Mouse (Mus musculus): ENCODE results near the gene Mrpl49. TPM values are rescaled to one million over a fixed set of nuclear protein-coding genes. Genes with fewer than 3 reads are reported as not detected.

Mrpl49 gene
- polyA plus RNA-seq (2014; fragmentation: Nextera tagmentation; extraction: Ambion mirVana) = 78.8 and 80.2 TPM in 2 replicates

GRCm38 (mm10) chr19:6057313-6058096 is at the start of gene Mrpl49, which contains the start of gene Fau:
TSS of gene Mrpl49 (minus strand) at chr19:6057785.
TSS of gene Fau (plus strand) at chr19:6057844.
- under 1% methylated on average over 63 of the region's 63 CpGs for WGBS
- H3K36me3 ChIP-seq (ENCODE audit: insufficient read depth) = peaks cover 48% of the 10 kb centered on the region
- ATAC-seq (ENCODE audit: insufficient read depth) (peak; percentile 79), DNase-seq (peak; percentile 100)
- H3K4me1 ChIP-seq (ENCODE audit: insufficient read depth) = peaks cover 7% of the 10 kb centered on the region; the same call in 1 of the 2 replicates
- TF ChIP-seq CTCF (IDR thresholded peaks at IDR 0.05; ENCODE audit: low read depth) = no peak
- no peaks in the 10 kb centered on the region for H3K27me3 ChIP-seq (ENCODE audit: insufficient read depth, low read length)
- peak within 1 kb of the TSS; percentile 69 for H3K27ac ChIP-seq (ENCODE audit: low read depth)
- peak within 1 kb of the TSS; percentile 74 for H3K4me2 ChIP-seq
- peak within 1 kb of the TSS; percentile 91 for H3K9ac ChIP-seq
- H3K9me3 ChIP-seq (ENCODE audit: low read depth, low read length) = no peaks in the 10 kb centered on the region
- peak within 1 kb of the TSS; percentile 86 for H3K4me3 ChIP-seq (ENCODE audit: low read depth, low read length)

- Histone ChIP-seq H3K27me3 (ENCODE audit: insufficient read depth, low read length) (no peaks in the 10 kb centered on the region), H3K27ac (ENCODE audit: low read depth) (no peak within 1 kb of the TSS), H3K9ac (no peak within 1 kb of the TSS; the same call in 1 of the 2 replicates), H3K9me3 (ENCODE audit: low read depth, low read length) (no peaks in the 10 kb centered on the region), H3K4me2 (no peak within 1 kb of the TSS), H3K4me3 (ENCODE audit: low read depth, low read length) (no peak within 1 kb of the TSS), H3K4me1 (ENCODE audit: insufficient read depth) (no peaks in the 10 kb centered on the region), H3K36me3 (ENCODE audit: insufficient read depth) (no peaks in the 10 kb centered on the region)
- DNase-seq = no peak
- no peak for ATAC-seq (ENCODE audit: insufficient read depth)
- no peak for TF ChIP-seq CTCF (IDR thresholded peaks at IDR 0.05; ENCODE audit: low read depth)
- 81% methylated on average over 7 of the region's 7 CpGs for WGBS
These were observed 48.0 kb upstream of the Mrpl49 start, which contains the start of gene Naaladl1 for GRCm38 (mm10) chr19:6105586-6105985. TSS of gene Naaladl1 (plus strand) at chr19:6105782.

GRCm38 (mm10) chr19:6104476-6104875 is 46.9 kb upstream of the Mrpl49 start:
- Histone ChIP-seq H3K4me1 (ENCODE audit: insufficient read depth) (no peaks in the 10 kb centered on the region), H3K27me3 (ENCODE audit: insufficient read depth, low read length) (no peaks in the 10 kb centered on the region), H3K36me3 (ENCODE audit: insufficient read depth) (no peaks in the 10 kb centered on the region), H3K9me3 (ENCODE audit: low read depth, low read length) (no peaks in the 10 kb centered on the region), H3K4me2 (no peak overlapping the region), H3K9ac (no peak overlapping the region; the same call in 1 of the 2 replicates), H3K27ac (ENCODE audit: low read depth) (no peak overlapping the region), H3K4me3 (ENCODE audit: low read depth, low read length) (no peak overlapping the region)
- 69% methylated on average over 4 of the region's 4 CpGs for WGBS
- ATAC-seq (ENCODE audit: insufficient read depth) (no peak), DNase-seq (no peak)
- no peak for TF ChIP-seq CTCF (IDR thresholded peaks at IDR 0.05; ENCODE audit: low read depth)

GRCm38 (mm10) chr19:6102169-6102853 is 44.7 kb upstream of the Mrpl49 start:
- no peak overlapping the region for H3K27ac ChIP-seq (ENCODE audit: low read depth)
- no peak for TF ChIP-seq CTCF (IDR thresholded peaks at IDR 0.05; ENCODE audit: low read depth)
- 0 out of 2 replicates have a peak, but pooled peaks cover 10% of the 10 kb centered on the region for H3K36me3 ChIP-seq (ENCODE audit: insufficient read depth)
- no peak overlapping the region for H3K4me2 ChIP-seq
- DNase-seq = no peak
- WGBS = 74% methylated on average over 6 of the region's 6 CpGs
- no peak overlapping the region for H3K9ac ChIP-seq
- no peaks in the 10 kb centered on the region for H3K9me3 ChIP-seq (ENCODE audit: low read depth, low read length)
- H3K4me3 ChIP-seq (ENCODE audit: low read depth, low read length) = no peak overlapping the region
- ATAC-seq (ENCODE audit: insufficient read depth) = no peak
- H3K27me3 ChIP-seq (ENCODE audit: insufficient read depth, low read length) = no peaks in the 10 kb centered on the region
- H3K4me1 ChIP-seq (ENCODE audit: insufficient read depth) = no peaks in the 10 kb centered on the region

GRCm38 (mm10) chr19:6101186-6101585 is 43.6 kb upstream of the Mrpl49 start:
- ATAC-seq (ENCODE audit: insufficient read depth) = no peak

GRCm38 (mm10) chr19:6097847-6098246 is 40.3 kb upstream of the Mrpl49 start:
- H3K27ac ChIP-seq (ENCODE audit: low read depth) = no peak overlapping the region
- H3K36me3 ChIP-seq (ENCODE audit: insufficient read depth) = peaks cover 34% of the 10 kb centered on the region
- no peak overlapping the region for H3K4me3 ChIP-seq (ENCODE audit: low read depth, low read length)
- H3K4me1 ChIP-seq (ENCODE audit: insufficient read depth) = no peaks in the 10 kb centered on the region
- H3K4me2 ChIP-seq = no peak overlapping the region
- TF ChIP-seq CTCF (IDR thresholded peaks at IDR 0.05; ENCODE audit: low read depth) = no peak
- no peaks in the 10 kb centered on the region for H3K27me3 ChIP-seq (ENCODE audit: insufficient read depth, low read length)
- H3K9me3 ChIP-seq (ENCODE audit: low read depth, low read length) = no peaks in the 10 kb centered on the region
- 69% methylated on average over 3 of the region's 3 CpGs for WGBS
- H3K9ac ChIP-seq = no peak overlapping the region
- ATAC-seq (ENCODE audit: insufficient read depth) = no peak
- no peak for DNase-seq

More at GRCm38 (mm10) chr19:6101186-6101585, 43.6 kb upstream of the Mrpl49 start:
- Histone ChIP-seq H3K4me3 (ENCODE audit: low read depth, low read length) (no peak overlapping the region), H3K27me3 (ENCODE audit: insufficient read depth, low read length) (no peaks in the 10 kb centered on the region), H3K9me3 (ENCODE audit: low read depth, low read length) (no peaks in the 10 kb centered on the region), H3K4me2 (no peak overlapping the region), H3K27ac (ENCODE audit: low read depth) (no peak overlapping the region), H3K36me3 (ENCODE audit: insufficient read depth) (0 out of 2 replicates have a peak, but pooled peaks cover 10% of the 10 kb centered on the region), H3K4me1 (ENCODE audit: insufficient read depth) (no peaks in the 10 kb centered on the region), H3K9ac (no peak overlapping the region)
- TF ChIP-seq CTCF (IDR thresholded peaks at IDR 0.05; ENCODE audit: low read depth) = no peak
- no peak for DNase-seq
- WGBS = 51% methylated on average over 6 of the region's 6 CpGs

- Histone ChIP-seq H3K27ac (ENCODE audit: low read depth) (no peak within 1 kb of the TSS), H3K27me3 (ENCODE audit: insufficient read depth, low read length) (no peaks in the 10 kb centered on the region), H3K36me3 (ENCODE audit: insufficient read depth) (peaks cover 70% of the 10 kb centered on the region), H3K9ac (no peak within 1 kb of the TSS; the same call in 1 of the 2 replicates), H3K4me3 (ENCODE audit: low read depth, low read length) (no peak within 1 kb of the TSS), H3K4me1 (ENCODE audit: insufficient read depth) (no peaks in the 10 kb centered on the region), H3K9me3 (ENCODE audit: low read depth, low read length) (no peaks in the 10 kb centered on the region), H3K4me2 (no peak within 1 kb of the TSS)
- DNase-seq (no peak), ATAC-seq (ENCODE audit: insufficient read depth) (no peak)
- no peak for TF ChIP-seq CTCF (IDR thresholded peaks at IDR 0.05; ENCODE audit: low read depth)
- 85% methylated on average over 7 of the region's 7 CpGs for WGBS
These were observed 36.5 kb upstream of the Mrpl49 start, which contains the start of gene AC131692.1 for GRCm38 (mm10) chr19:6094119-6094518. TSS of gene AC131692.1 (plus strand) at chr19:6094419.
